Mouse (Mus musculus) MEL (cell line): ENCODE data around the gene Flna. TPM values are rescaled to one million over a fixed set of nuclear protein-coding genes. Genes with fewer than 3 reads are reported as not detected.

ENCODE experiments used
- DNase-seq: peaks from one replicate; pipeline ENCODE4 v3.0.0; 2011; ENCODE audit warnings: low read depth, low spot score
- H3K27ac ChIP-seq: 2 replicates; pipeline ENCODE4 v1.5.1; 2012; ENCODE audit warnings: low read depth, mild to moderate bottlenecking, control low read depth, low read length, moderate library complexity; ENCODE audit not compliant: control insufficient read depth
- H3K27me3 ChIP-seq, 2 experiments: fragments of 150-350 bp in 1 of 2; sonication (generic) in 1 of 2; 2 replicates each; pipeline ENCODE4 v1.6.1; 2012; ENCODE audit warnings: low read length in 2 of 2, mild to moderate bottlenecking in 2 of 2, improper control_type of control experiment in 1 of 2, moderate library complexity in 1 of 2; ENCODE audit not compliant: insufficient read depth in 2 of 2, control insufficient read depth in 1 of 2
- H3K36me3 ChIP-seq, 2 experiments: 2 replicates each; pipeline ENCODE4 v1.6.1; 2012 to 2014; ENCODE audit warnings: low read length in 2 of 2, improper control_type of control experiment in 1 of 2, inconsistent platforms in 1 of 2, mild to moderate bottlenecking in 1 of 2; ENCODE audit not compliant: insufficient read depth in 2 of 2, control insufficient read depth in 1 of 2
- H3K4me1 ChIP-seq, 2 experiments: fragments of 150-350 bp in 1 of 2; sonication (generic) in 1 of 2; 2 replicates each; pipeline ENCODE4 v1.6.1; 2012; ENCODE audit warnings: low read length in 2 of 2, improper control_type of control experiment in 1 of 2, mild to moderate bottlenecking in 1 of 2; ENCODE audit not compliant: insufficient read depth in 2 of 2, control insufficient read depth in 1 of 2
- H3K4me3 ChIP-seq, 2 experiments: fragments of 150-350 bp in 1 of 2; sonication (generic) in 1 of 2; 2 replicates each; pipeline ENCODE4 v1.5.1; 2012; ENCODE audit warnings: low read depth in 2 of 2, low read length in 2 of 2, mild to moderate bottlenecking in 2 of 2, moderate library complexity in 2 of 2, control low read depth in 1 of 2, improper control_type of control experiment in 1 of 2; ENCODE audit not compliant: control insufficient read depth in 1 of 2, insufficient read depth in 1 of 2
- H3K79me2 ChIP-seq: 2 replicates; pipeline ENCODE4 v1.6.1; 2012; ENCODE audit warnings: mild to moderate bottlenecking, low read length, moderate library complexity; ENCODE audit not compliant: control insufficient read depth, poor library complexity, insufficient read depth
- H3K9ac ChIP-seq: 2 replicates; pipeline ENCODE4 v1.6.1; 2012; ENCODE audit warnings: low read depth, mild to moderate bottlenecking, control low read depth, low read length, moderate library complexity; ENCODE audit not compliant: control insufficient read depth, poor library complexity, severe bottlenecking
- H3K9me3 ChIP-seq: fragments of 150-350 bp; sonication (generic); replicated peaks from 2 replicates; pipeline ENCODE4 v1.6.1; 2012; ENCODE audit warnings: mild to moderate bottlenecking, low read length, improper control_type of control experiment, moderate library complexity; ENCODE audit not compliant: insufficient read depth
- BHLHE40 ChIP-seq: IDR thresholded peaks from 2 replicates; pipeline ENCODE4 v1.6.1; 2012; ENCODE audit warnings: low read depth, mild to moderate bottlenecking, inconsistent platforms, low read length, improper control_type of control experiment, borderline replicate concordance
- CHD1 ChIP-seq: IDR thresholded peaks from 2 replicates; pipeline ENCODE4 v1.6.1; 2012; ENCODE audit warnings: low read depth, mild to moderate bottlenecking, inconsistent platforms, low read length, improper control_type of control experiment
- CHD2 ChIP-seq: IDR thresholded peaks from 2 replicates; pipeline ENCODE4 v1.6.1; 2011; ENCODE audit warnings: low read length, improper control_type of control experiment
- CTCF ChIP-seq, 3 experiments: IDR thresholded peaks in 2 of 3; conservative IDR thresholded peaks in 1 of 3; 2 replicates each; pipeline ENCODE4 v1.5.1; 2011 to 2012; ENCODE audit warnings: low read length in 3 of 3, low read depth in 2 of 3, mild to moderate bottlenecking in 2 of 3, improper control_type of control experiment in 1 of 3, inconsistent platforms in 1 of 3, mixed read lengths in 1 of 3, moderate library complexity in 1 of 3; ENCODE audit not compliant: control insufficient read depth in 1 of 3, insufficient read depth in 1 of 3, poor library complexity in 1 of 3, severe bottlenecking in 1 of 3
- EP300 ChIP-seq, 2 experiments: IDR thresholded peaks; 2 replicates each; pipeline ENCODE4 v1.6.1; 2011; ENCODE audit warnings: improper control_type of control experiment in 2 of 2, low read length in 2 of 2, low read depth in 1 of 2, mild to moderate bottlenecking in 1 of 2
- ETS1 ChIP-seq: IDR thresholded peaks from 2 replicates; pipeline ENCODE4 v1.6.1; 2012; ENCODE audit warnings: low read depth, mild to moderate bottlenecking, inconsistent platforms, low read length, improper control_type of control experiment, moderate library complexity
- GATA1 ChIP-seq: IDR thresholded peaks from 2 replicates; pipeline ENCODE4 v1.6.1; 2011; ENCODE audit warnings: low read depth, low read length, improper control_type of control experiment
- JUND ChIP-seq: IDR thresholded peaks from 2 replicates; pipeline ENCODE4 v1.6.1; 2011; ENCODE audit warnings: low read depth, mild to moderate bottlenecking, improper control_type of control experiment, low read length
- KAT2A ChIP-seq: conservative IDR thresholded peaks from 2 replicates; pipeline ENCODE4 v1.6.1; 2012; ENCODE audit warnings: low read depth, low read length, improper control_type of control experiment, inconsistent platforms
- MAFK ChIP-seq: IDR thresholded peaks from 2 replicates; pipeline ENCODE4 v1.6.1; 2011; ENCODE audit warnings: low read depth, mild to moderate bottlenecking, low read length, improper control_type of control experiment, borderline replicate concordance
- MAZ ChIP-seq: IDR thresholded peaks from 2 replicates; pipeline ENCODE4 v1.6.1; 2012; ENCODE audit warnings: low read depth, mild to moderate bottlenecking, inconsistent platforms, low read length, improper control_type of control experiment
- MEF2A ChIP-seq: IDR thresholded peaks from 2 replicates; pipeline ENCODE4 v1.6.1; 2014; ENCODE audit warnings: low read depth, mild to moderate bottlenecking, inconsistent platforms, low read length, improper control_type of control experiment; ENCODE audit not compliant: poor library complexity, insufficient replicate concordance, severe bottlenecking; ENCODE audit errors: extremely low read depth
- MXI1 ChIP-seq: IDR thresholded peaks from 2 replicates; pipeline ENCODE4 v1.6.1; 2011; ENCODE audit warnings: mild to moderate bottlenecking, low read depth, low read length, improper control_type of control experiment
- MYC ChIP-seq: IDR thresholded peaks from 2 replicates; pipeline ENCODE4 v1.6.1; 2011; ENCODE audit warnings: low read depth, mild to moderate bottlenecking, low read length, improper control_type of control experiment, moderate library complexity
- NRF1 ChIP-seq: IDR thresholded peaks from 2 replicates; pipeline ENCODE4 v1.6.1; 2014; ENCODE audit warnings: low read depth, mild to moderate bottlenecking, inconsistent platforms, low read length, improper control_type of control experiment, moderate library complexity; ENCODE audit not compliant: poor library complexity, insufficient read depth, severe bottlenecking
- POLR2A ChIP-seq, 2 experiments: IDR thresholded peaks; 2 replicates each; pipeline ENCODE4 v1.6.1; 2011 to 2012; ENCODE audit warnings: low read length in 2 of 2, mild to moderate bottlenecking in 2 of 2, control low read depth in 1 of 2, improper control_type of control experiment in 1 of 2, low read depth in 1 of 2, moderate library complexity in 1 of 2; ENCODE audit not compliant: control insufficient read depth in 1 of 2, insufficient read depth in 1 of 2, poor library complexity in 1 of 2
- POLR2AphosphoS5 ChIP-seq: IDR thresholded peaks from 2 replicates; pipeline ENCODE4 v1.6.1; 2012; ENCODE audit warnings: low read depth, borderline replicate concordance, mild to moderate bottlenecking, inconsistent platforms, low read length, moderate library complexity, mixed read lengths
- RAD21 ChIP-seq: IDR thresholded peaks from 2 replicates; pipeline ENCODE4 v1.6.1; 2011; ENCODE audit warnings: mild to moderate bottlenecking, low read depth, low read length, improper control_type of control experiment
- RCOR1 ChIP-seq: IDR thresholded peaks from 2 replicates; pipeline ENCODE4 v1.6.1; 2012; ENCODE audit warnings: low read depth, mild to moderate bottlenecking, inconsistent platforms, low read length, improper control_type of control experiment
- SIN3A ChIP-seq: IDR thresholded peaks from 2 replicates; pipeline ENCODE4 v1.6.1; 2012; ENCODE audit warnings: low read length, improper control_type of control experiment, inconsistent platforms
- SMC3 ChIP-seq: IDR thresholded peaks from 2 replicates; pipeline ENCODE4 v1.6.1; 2011; ENCODE audit warnings: low read depth, low read length, improper control_type of control experiment
- TAL1 ChIP-seq: IDR thresholded peaks from 2 replicates; pipeline ENCODE4 v1.6.1; 2012; ENCODE audit warnings: mild to moderate bottlenecking, inconsistent platforms, low read length, moderate library complexity, mixed read lengths
- TBP ChIP-seq: IDR thresholded peaks from 2 replicates; pipeline ENCODE4 v1.8.0; 2011; ENCODE audit warnings: low read depth, low read length, improper control_type of control experiment
- TCF12 ChIP-seq: IDR thresholded peaks from 2 replicates; pipeline ENCODE4 v1.6.1; 2014; ENCODE audit warnings: low read depth, mild to moderate bottlenecking, inconsistent platforms, low read length, improper control_type of control experiment, moderate library complexity
- USF1 ChIP-seq: IDR thresholded peaks from 2 replicates; pipeline ENCODE4 v1.6.1; 2014; ENCODE audit warnings: low read depth, mild to moderate bottlenecking, inconsistent platforms, low read length, improper control_type of control experiment, moderate library complexity
- ZKSCAN1 ChIP-seq: IDR thresholded peaks from 2 replicates; pipeline ENCODE4 v1.6.1; 2012; ENCODE audit warnings: low read depth, mild to moderate bottlenecking, inconsistent platforms, low read length, improper control_type of control experiment, moderate library complexity
- ZNF384 ChIP-seq: IDR thresholded peaks from 2 replicates; pipeline ENCODE4 v1.6.1; 2012; ENCODE audit warnings: low read depth, mild to moderate bottlenecking, inconsistent platforms, low read length, improper control_type of control experiment
- polyA plus RNA-seq, 2 experiments: library from polyadenylated mRNA; stranded (reverse) in 1 of 2; unstranded in 1 of 2; fragments of >175 nt in 1 of 2; fragments of >200 nt in 1 of 2; gene quantifications; 2 replicates each; pipeline versions ENCODE4 v1.2.1 to v1.2.4; 2012; ENCODE audit warnings: low replicate concordance in 2 of 2, low read depth in 1 of 2; ENCODE audit not compliant: insufficient read length in 2 of 2, insufficient read depth in 1 of 2, missing spikeins in 1 of 2
- total RNA-seq: library from RNA; depleted of rRNA; stranded (reverse); fragments of 300-350 nt; gene quantifications from 2 replicates; pipeline ENCODE4 v1.2.3, GENCODE M21; 2012

Gene Flna
- total and polyA plus RNA-seq, 3 experiments = 111 to 233 (median 147) TPM

DNA sequence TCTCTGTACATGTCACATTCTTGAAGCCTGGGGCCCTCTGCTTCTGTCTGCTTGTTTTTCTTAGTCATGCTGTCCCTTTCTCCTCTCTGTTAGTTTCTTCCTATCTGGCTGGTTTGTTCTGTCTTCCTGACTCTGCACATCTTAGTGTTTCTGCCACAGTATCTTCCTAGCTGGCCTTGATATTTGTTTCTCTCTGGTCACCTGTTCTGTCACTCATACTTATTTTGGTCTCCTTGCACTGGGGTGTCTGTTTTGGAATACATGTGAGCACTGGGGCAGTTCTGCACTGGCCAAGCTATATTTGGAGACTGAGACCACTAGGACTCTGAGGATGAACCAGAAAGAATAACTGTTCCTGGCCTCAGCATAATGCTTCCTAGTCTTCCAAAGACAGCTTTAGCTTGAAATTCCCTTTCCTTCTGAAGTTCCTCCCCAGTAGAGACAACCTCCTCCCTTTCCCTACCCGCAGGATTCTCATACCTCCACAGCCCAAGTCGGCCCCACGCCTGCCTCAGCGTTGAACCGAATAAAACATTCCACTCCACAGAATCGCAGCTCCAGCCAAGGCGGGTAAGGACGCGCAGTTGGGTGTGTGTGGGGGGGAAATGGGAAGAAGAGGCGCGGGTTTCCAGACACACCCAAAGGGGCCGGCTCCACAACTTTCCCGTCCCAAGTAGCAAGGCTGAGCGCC is 31.6 kb upstream of the Flna start (continued):
- TF ChIP-seq TBP (no peak), SMC3 (no peak), CTCF (IDR thresholded peaks at IDR 0.05 in 2 of 3, conservative IDR thresholded peaks at IDR 0.05 in 1 of 3; ENCODE audit: control insufficient read depth in 1 of 3, insufficient read depth in 1 of 3, low read depth in 2 of 3, low read length in 3 of 3, poor library complexity in 1 of 3, severe bottlenecking in 1 of 3) (no peak)
- TF ChIP-seq, all 39 proteins: peak for 8

DNA sequence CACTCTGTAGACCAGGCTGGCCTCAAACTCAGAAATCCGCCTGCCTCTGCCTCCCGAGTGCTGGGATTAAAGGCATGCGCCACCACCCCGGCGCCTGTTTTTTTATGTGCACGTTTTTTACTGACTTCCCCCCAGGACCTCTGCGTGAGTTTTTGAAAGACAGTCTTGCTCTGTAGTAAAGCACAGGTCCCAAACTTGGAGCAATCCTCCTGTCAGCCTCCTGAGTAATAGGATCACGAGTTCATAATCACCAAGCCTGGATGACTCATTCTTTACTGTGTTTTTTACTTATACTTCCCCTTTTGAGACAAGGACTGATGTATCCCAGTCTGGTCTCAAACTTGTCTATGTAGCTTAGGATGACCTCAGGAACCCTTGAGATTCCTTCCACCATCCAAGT is 28.3 kb upstream of the Flna start:
- no peak overlapping the region for H3K4me3 ChIP-seq
- H3K27me3 ChIP-seq = no peaks in the 10 kb centered on the region
- peak; percentile 86 for DNase-seq
- H3K9ac ChIP-seq = no peak overlapping the region
- peaks cover 3% of the 10 kb centered on the region for H3K79me2 ChIP-seq
- H3K9me3 ChIP-seq = no peaks in the 10 kb centered on the region
- H3K27ac ChIP-seq = peak overlapping the region; percentile 61
- H3K36me3 ChIP-seq = peaks cover 0 to 10% of the 10 kb centered on the region in 2 experiments; a peak in 2 of 4 replicates
- TF ChIP-seq MAFK (no peak), TAL1 (no peak), RCOR1 (no peak), CHD1 (no peak), MAZ (no peak), BHLHE40 (peak; percentile 23; the same call in 1 of the 2 replicates), POLR2AphosphoS5 (no peak), CHD2 (no peak), ETS1 (peak; percentile 75), TCF12 (no peak), MEF2A (no peak), EP300 (IDR thresholded peaks at IDR 0.05; ENCODE audit: low read depth in 1 of 2, low read length in 2 of 2) (peak in 1 of 2 experiments; percentile 35; a peak in 1 of 4 replicates), MXI1 (no peak; the same call in none of the 2 replicates), USF1 (0 out of 2 replicates have a peak, but pooled peaks have one; percentile 14), JUND (peak; percentile 81; the same call in 1 of the 2 replicates), MYC (peak; percentile 53; the same call in 1 of the 2 replicates), RAD21 (no peak), KAT2A (no peak), GATA1 (no peak), ZNF384 (no peak), NRF1 (no peak), ZKSCAN1 (no peak), SIN3A (peak; percentile 45; the same call in 1 of the 2 replicates), POLR2A (IDR thresholded peaks at IDR 0.05; ENCODE audit: control insufficient read depth in 1 of 2, insufficient read depth in 1 of 2, low read depth in 1 of 2, low read length in 2 of 2, poor library complexity in 1 of 2) (no peak), SMC3 (no peak)
- peaks cover 0 to 8% of the 10 kb centered on the region in 2 experiments; a peak in 2 of 4 replicates for H3K4me1 ChIP-seq
